Mouse (Mus musculus) lung, postnatal 14 days (tissue): Measurements from ENCODE around the gene Olfr508.
"Not testable (repeated sequence)": the region's sequence is repeated elsewhere in the genome, so short reads cannot be mapped to it uniquely, and the experiment has no call there.

ENCODE experiments used
- DNase-seq: peaks from one replicate; pipeline ENCODE4 v3.0.0; 2021

The Olfr508 gene

GRCm38 (mm10) chr7:108629694-108630093 lies at the start of gene Olfr508:
Gene Olfr508, plus strand, starts transcription at chr7:108629994.
- DNase-seq: no peak

- no peak for DNase-seq
Observed at GRCm38 (mm10) chr7:108589797-108590196, 40.0 kb upstream of the Olfr508 start.

- not testable (repeated sequence) for DNase-seq
Observed at GRCm38 (mm10) chr7:108601916-108602315, 27.9 kb upstream of the Olfr508 start.

GRCm38 (mm10) chr7:108610487-108610886 lies 19.3 kb upstream of the Olfr508 start, which contains the start of gene Olfr506:
Gene Olfr506, plus strand, starts transcription at chr7:108610787.
- no peak for DNase-seq

DNA sequence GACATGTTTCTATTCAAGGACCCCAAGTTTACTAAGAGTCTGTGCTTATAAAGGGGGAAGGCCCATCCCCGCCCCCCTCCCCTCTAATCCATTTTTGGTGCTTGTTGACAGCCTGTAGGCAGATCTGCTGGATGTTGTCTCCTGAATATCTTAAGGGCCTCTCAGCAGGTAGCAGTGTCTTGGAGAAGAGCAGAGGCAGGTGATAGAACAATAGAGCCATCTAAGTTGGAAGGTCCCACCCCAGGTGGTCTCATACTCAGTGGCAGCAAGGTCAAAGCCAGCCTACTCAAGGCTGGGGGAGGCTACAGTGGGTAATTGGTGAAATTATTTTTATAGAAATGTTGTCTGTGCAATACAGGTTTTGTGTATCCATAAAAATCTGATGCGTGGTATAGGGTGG lies 15.7 kb upstream of the Olfr508 start:
- DNase-seq: no peak

DNA sequence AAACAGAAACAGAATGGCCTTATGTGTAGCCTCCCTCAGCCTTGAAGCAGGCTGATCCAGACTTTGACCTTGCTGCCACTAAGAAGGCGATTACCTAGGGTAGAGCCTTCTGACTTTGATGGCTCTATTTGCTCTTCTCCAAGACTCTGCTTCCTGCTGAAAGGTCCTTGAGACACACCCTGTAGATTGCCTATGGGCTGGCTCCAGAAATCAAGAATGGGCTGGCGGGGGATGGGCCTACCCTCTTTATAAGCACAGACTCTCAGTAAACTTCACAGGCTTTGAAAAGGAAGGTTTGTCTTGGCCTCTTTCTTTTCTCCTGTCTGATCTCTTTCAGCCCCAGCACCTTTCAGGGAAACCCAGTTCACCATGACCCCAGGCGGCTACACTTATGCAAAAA lies 13.0 kb upstream of the Olfr508 start:
- DNase-seq: not testable (repeated sequence)

- no peak for DNase-seq
Observed at GRCm38 (mm10) chr7:108621514-108621913, 8.3 kb upstream of the Olfr508 start, which contains the start of gene Olfr507. Gene Olfr507, plus strand, starts transcription at chr7:108621814.

DNA sequence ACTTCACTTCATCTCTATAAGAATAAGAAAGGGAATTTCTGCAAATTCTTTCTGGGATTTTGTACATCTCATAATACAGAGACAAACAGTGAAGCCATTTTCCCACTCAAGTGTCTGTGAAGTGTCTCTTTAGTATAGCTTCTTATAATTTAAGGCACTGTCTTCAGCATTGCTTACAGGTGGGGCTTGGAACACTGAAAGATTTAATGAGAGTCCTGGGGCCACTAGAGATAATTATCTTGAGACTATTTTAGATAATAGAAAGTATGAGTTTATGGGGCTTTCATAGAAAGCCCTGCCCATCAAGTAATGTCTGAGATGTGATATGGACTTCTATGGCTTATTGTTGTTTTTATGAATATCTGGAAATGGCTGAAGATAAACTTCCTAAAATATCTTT lies 22.0 kb downstream of the Olfr508 start, which contains the start of gene Olfr509:
Olfr509 (minus strand) TSS at position 101 of the 400 bp plus-strand sequence.
- no peak for DNase-seq

DNA sequence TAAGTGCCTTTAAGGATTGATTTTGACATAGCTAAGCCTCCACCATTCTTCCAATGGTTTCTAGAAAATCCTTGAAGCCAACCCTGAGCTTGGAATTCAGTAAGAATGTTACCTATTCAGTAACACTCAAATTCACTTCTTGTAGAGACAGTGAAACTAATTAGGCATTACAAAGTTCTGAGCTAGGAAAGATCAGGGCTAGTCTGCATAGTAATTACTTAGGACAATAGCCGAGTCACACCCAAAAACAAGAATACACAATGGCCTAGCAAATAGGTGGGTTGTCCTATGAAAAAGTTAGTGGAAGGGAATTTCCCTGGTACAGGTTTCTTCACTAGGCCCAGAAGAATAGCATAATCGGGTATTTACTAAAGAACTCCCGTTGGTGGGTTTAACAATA lies 32.6 kb downstream of the Olfr508 start:
- DNase-seq: no peak

DNA sequence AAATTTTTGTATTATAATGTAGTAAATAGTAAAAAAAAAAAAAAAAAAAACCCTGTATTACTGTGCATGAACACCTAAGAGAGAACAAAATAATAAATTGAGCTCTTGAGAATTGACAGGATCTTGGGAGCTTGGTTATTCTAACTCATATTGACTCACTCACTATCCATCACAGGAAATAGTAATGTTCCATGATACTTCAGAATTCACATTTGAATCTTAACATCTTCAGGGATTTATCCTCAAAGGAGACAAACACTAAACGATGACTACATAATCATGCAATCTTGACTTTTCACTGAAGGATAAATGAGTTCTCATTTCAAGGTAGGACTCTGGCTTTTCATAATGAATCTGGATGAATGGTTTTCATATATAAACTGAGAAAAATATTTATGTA lies 36.3 kb downstream of the Olfr508 start, which contains the start of gene Olfr510:
Olfr510 (plus strand) TSS at position 301 of the 400 bp plus-strand sequence.
- no peak for DNase-seq

DNA sequence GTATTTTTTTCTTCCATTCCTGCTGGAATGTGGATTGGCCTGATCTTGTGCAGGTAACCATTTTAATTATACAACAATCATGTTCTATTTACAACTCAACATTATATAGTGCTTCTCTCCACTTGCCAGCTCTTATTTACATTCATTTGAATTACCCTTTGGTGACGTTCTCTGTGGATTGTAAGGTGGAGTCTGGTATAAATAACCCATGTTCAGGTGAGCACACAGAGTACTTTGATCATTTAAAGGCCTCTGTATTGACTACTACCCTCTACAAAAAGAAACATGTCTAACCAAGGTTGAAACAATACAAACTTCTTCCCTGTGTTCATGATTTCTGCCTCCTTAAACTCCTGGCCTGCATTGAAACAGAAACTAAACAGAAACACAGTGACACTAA lies 41.3 kb downstream of the Olfr508 start:
- no peak for DNase-seq

- no peak for DNase-seq
Observed at GRCm38 (mm10) chr7:108678886-108679285, 49.1 kb downstream of the Olfr508 start.
